Mouse (Mus musculus) heart, postnatal 4 days (tissue): Measurements from ENCODE around the gene Pacsin2. TPM values are rescaled to one million over a fixed set of nuclear protein-coding genes. Genes with fewer than 3 reads are reported as not detected.

Experiments used
- DNase-seq: peaks from one replicate; pipeline ENCODE4 v3.0.0; 2021
- total RNA-seq, 2 experiments: library from RNA; stranded (reverse); gene quantifications; 2 replicates each; pipeline ENCODE4 v1.2.3; 2021

Pacsin2 gene
- total RNA-seq, 2 experiments from 2014 or later = 136 to 147 TPM

GRCm38 (mm10) chr15:83451621-83452210, 12.7 kb downstream of the Pacsin2 start:
- DNase-seq = peak; percentile 41

GRCm38 (mm10) chr15:83450007-83450406, 14.4 kb downstream of the Pacsin2 start:
- no peak for DNase-seq

GRCm38 (mm10) chr15:83448646-83449045, 15.8 kb downstream of the Pacsin2 start:
- peak; percentile 61 for DNase-seq

GRCm38 (mm10) chr15:83447791-83448544, 16.4 kb downstream of the Pacsin2 start:
- DNase-seq = peak; percentile 39

GRCm38 (mm10) chr15:83445908-83446307, 18.5 kb downstream of the Pacsin2 start:
- DNase-seq = no peak

GRCm38 (mm10) chr15:83445383-83445782, 19.0 kb downstream of the Pacsin2 start:
- no peak for DNase-seq

- no peak for DNase-seq
These were observed 20.0 kb downstream of the Pacsin2 start for GRCm38 (mm10) chr15:83444425-83444824.

- no peak for DNase-seq
These were observed 21.8 kb downstream of the Pacsin2 start for GRCm38 (mm10) chr15:83442495-83443037.

- DNase-seq = no peak
These were observed 23.7 kb downstream of the Pacsin2 start for GRCm38 (mm10) chr15:83440726-83441125.

GRCm38 (mm10) chr15:83436541-83436940, 27.9 kb downstream of the Pacsin2 start:
- no peak for DNase-seq

- no peak for DNase-seq
These were observed 28.9 kb downstream of the Pacsin2 start for GRCm38 (mm10) chr15:83435324-83436090.

GRCm38 (mm10) chr15:83434692-83435091, 29.7 kb downstream of the Pacsin2 start:
- no peak for DNase-seq

- DNase-seq = no peak
These were observed 31.1 kb downstream of the Pacsin2 start for GRCm38 (mm10) chr15:83433344-83433743.

- peak; percentile 56 for DNase-seq
These were observed 32.0 kb downstream of the Pacsin2 start for GRCm38 (mm10) chr15:83432231-83433031.

GRCm38 (mm10) chr15:83430986-83431763, 33.2 kb downstream of the Pacsin2 start:
- no peak for DNase-seq

- DNase-seq = no peak
These were observed 34.0 kb downstream of the Pacsin2 start for GRCm38 (mm10) chr15:83430419-83430818.

- no peak for DNase-seq
These were observed 35.8 kb downstream of the Pacsin2 start for GRCm38 (mm10) chr15:83428586-83428985.

GRCm38 (mm10) chr15:83427294-83428163, 36.9 kb downstream of the Pacsin2 start:
- no peak for DNase-seq

GRCm38 (mm10) chr15:83425794-83426193, 38.6 kb downstream of the Pacsin2 start:
- DNase-seq = no peak

- DNase-seq = no peak
These were observed 39.1 kb downstream of the Pacsin2 start for GRCm38 (mm10) chr15:83425277-83425676.
